Mouse (Mus musculus) G1E (cell line): Measurements from ENCODE around the gene Clybl. TPM values are rescaled to one million over a fixed set of nuclear protein-coding genes. Genes with fewer than 3 reads are reported as not detected.

Source experiments
- ATAC-seq: 2 replicates; pipeline ENCODE4 v1.8.0; 2016; ENCODE audit warnings: mild to moderate bottlenecking; ENCODE audit not compliant: insufficient number of reproducible peaks, poor library complexity, low FRiP score, severe bottlenecking; ENCODE audit errors: extremely low read depth
- DNase-seq: peaks from one replicate; pipeline ENCODE4 v3.0.0; 2012; ENCODE audit warnings: low spot score
- H3K27me3 ChIP-seq: 2 replicates; pipeline ENCODE4 v1.6.1; 2012; ENCODE audit warnings: mild to moderate bottlenecking, low read length, inconsistent platforms; ENCODE audit not compliant: insufficient read depth
- H3K36me3 ChIP-seq: replicated peaks from 2 replicates; pipeline ENCODE3; 2012; ENCODE audit warnings: mild to moderate bottlenecking, inconsistent platforms
- H3K4me1 ChIP-seq: 2 replicates; pipeline ENCODE4 v1.6.1; 2012; ENCODE audit warnings: low read depth, low read length, inconsistent platforms, mixed read lengths; ENCODE audit not compliant: insufficient read depth
- H3K4me3 ChIP-seq: 2 replicates; pipeline ENCODE4 v1.5.1; 2012; ENCODE audit warnings: low read depth, mild to moderate bottlenecking, inconsistent platforms, low read length, moderate library complexity, mixed read lengths
- H3K9me3 ChIP-seq: replicated peaks from 2 replicates; pipeline ENCODE4 v1.6.1; 2012; ENCODE audit warnings: inconsistent platforms
- CTCF ChIP-seq: IDR thresholded peaks from 2 replicates; pipeline ENCODE4 v1.5.1; 2012; ENCODE audit warnings: low read depth, low read length, inconsistent platforms, mixed read lengths
- GATA1 ChIP-seq: IDR thresholded peaks from 2 replicates; pipeline ENCODE4 v1.6.1; 2012; ENCODE audit warnings: borderline replicate concordance, low read length, inconsistent platforms, mixed read lengths
- GATA2 ChIP-seq: IDR thresholded peaks from 2 replicates; pipeline ENCODE4 v1.6.1; 2012; ENCODE audit warnings: low read depth, low read length, inconsistent platforms, borderline replicate concordance
- POLR2AphosphoS5 ChIP-seq: IDR thresholded peaks from 2 replicates; pipeline ENCODE4 v1.6.1; 2012; ENCODE audit warnings: low read depth, low read length, inconsistent platforms; ENCODE audit not compliant: insufficient replicate concordance
- TAL1 ChIP-seq: conservative IDR thresholded peaks from 2 replicates; pipeline ENCODE4 v1.6.1; 2012; ENCODE audit warnings: low read depth, low read length, inconsistent platforms, mixed read lengths
- polyA plus RNA-seq: library from polyadenylated mRNA; stranded (reverse); fragments of >175 nt; gene quantifications from 2 replicates; pipeline ENCODE4 v1.2.3, GENCODE M21; 2012
- total RNA-seq, 2 experiments: library from RNA; stranded (forward) in 1 of 2; stranded (reverse) in 1 of 2; fragments of 200-1000 nt in 1 of 2; fragments of >200 nt in 1 of 2; fragmentation: Nextera tagmentation in 1 of 2; gene quantifications; 2 replicates each; pipeline ENCODE4 v1.2.3; 2014 to 2017

Gene Clybl
- total and polyA plus RNA-seq, 3 experiments = 44.6 to 263 (median 45.1) TPM

GRCm38 (mm10) chr14:122364026-122364425 is 182.5 kb downstream of the Clybl start:
- ATAC-seq (no peak), DNase-seq (no peak)
- Histone ChIP-seq H3K36me3 (peaks cover 17% of the 10 kb centered on the region), H3K27me3 (no peaks in the 10 kb centered on the region), H3K4me3 (no peak overlapping the region), H3K9me3 (no peaks in the 10 kb centered on the region), H3K4me1 (peaks cover 3% of the 10 kb centered on the region; the same call in 1 of the 2 replicates)
- TF ChIP-seq CTCF (no peak), POLR2AphosphoS5 (no peak), GATA1 (no peak), GATA2 (no peak)

DNA sequence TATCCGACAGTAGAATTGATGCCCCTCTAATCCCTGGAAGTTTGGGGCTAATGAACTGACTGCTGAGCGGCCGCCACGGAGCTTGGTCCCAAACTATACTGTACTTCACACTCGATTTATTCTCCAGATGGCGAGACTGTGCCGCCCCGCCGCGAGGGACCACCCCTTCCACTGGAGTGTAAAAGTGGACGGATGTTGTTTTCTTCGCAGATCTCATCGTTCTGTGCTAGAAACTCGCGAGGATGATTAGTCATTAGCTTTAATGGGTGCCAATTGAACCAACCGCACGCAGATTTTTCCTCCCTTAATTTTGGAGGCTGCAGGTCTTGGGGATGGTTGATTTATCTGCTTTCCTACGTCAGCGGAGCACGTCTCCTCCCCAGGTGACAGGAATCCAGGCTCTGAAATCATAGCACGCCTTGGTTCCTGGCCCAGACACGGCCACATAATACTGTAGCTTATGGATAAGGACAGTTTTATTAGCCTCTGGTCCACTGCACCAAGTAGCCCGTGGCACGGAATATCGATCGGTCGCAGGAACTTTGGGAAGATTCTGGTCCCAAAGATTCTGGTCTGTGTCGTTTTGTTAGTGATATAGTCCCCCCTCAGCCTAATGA is 185.9 kb downstream of the Clybl start:
- DNase-seq (no peak), ATAC-seq (no peak)
- Histone ChIP-seq H3K4me3 (no peak overlapping the region), H3K9me3 (no peaks in the 10 kb centered on the region), H3K36me3 (peaks cover 17% of the 10 kb centered on the region), H3K27me3 (no peaks in the 10 kb centered on the region), H3K4me1 (peaks cover 3% of the 10 kb centered on the region; the same call in 1 of the 2 replicates)
- no peak for TF ChIP-seq GATA1
- TF ChIP-seq CTCF = no peak
- TF ChIP-seq GATA2 = no peak
- TF ChIP-seq TAL1 = no peak
- TF ChIP-seq POLR2AphosphoS5 = no peak

- TF ChIP-seq CTCF (no peak), TAL1 (no peak), GATA1 (no peak), POLR2AphosphoS5 (no peak), GATA2 (no peak)
- no peaks in the 10 kb centered on the region for H3K9me3 ChIP-seq
- no peak for ATAC-seq
- H3K4me1 ChIP-seq = peaks cover 3% of the 10 kb centered on the region; the same call in 1 of the 2 replicates
- H3K4me3 ChIP-seq = no peak overlapping the region
- peaks cover 16% of the 10 kb centered on the region for H3K36me3 ChIP-seq
- H3K27me3 ChIP-seq = no peaks in the 10 kb centered on the region
- DNase-seq = no peak
These were observed 186.4 kb downstream of the Clybl start for GRCm38 (mm10) chr14:122367882-122368418.

DNA sequence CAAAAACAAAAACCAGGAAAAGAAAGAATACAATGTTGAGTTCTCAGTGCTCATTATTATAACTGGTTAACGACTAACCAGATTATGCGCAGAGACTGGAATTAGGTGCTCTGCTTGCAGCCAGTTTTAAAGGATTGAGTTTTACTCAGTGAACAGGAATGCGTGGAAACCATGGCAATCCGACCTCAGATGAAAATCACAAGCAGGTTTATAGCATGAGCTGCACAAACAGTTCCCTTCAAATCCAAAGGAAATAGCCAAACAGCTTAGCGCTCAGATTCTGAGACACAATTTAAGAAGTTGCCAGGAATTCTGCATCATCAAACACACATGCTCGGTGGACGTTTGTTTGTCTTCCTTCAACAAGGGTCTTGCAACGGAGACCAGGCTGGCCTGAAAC is 187.0 kb downstream of the Clybl start:
- ATAC-seq (no peak), DNase-seq (no peak)
- Histone ChIP-seq H3K4me3 (no peak overlapping the region), H3K4me1 (no peaks in the 10 kb centered on the region), H3K27me3 (no peaks in the 10 kb centered on the region), H3K9me3 (no peaks in the 10 kb centered on the region), H3K36me3 (peaks cover 17% of the 10 kb centered on the region)
- no peak for TF ChIP-seq POLR2AphosphoS5
- no peak for TF ChIP-seq GATA1
- no peak for TF ChIP-seq TAL1
- no peak for TF ChIP-seq CTCF
- TF ChIP-seq GATA2 = no peak

DNA sequence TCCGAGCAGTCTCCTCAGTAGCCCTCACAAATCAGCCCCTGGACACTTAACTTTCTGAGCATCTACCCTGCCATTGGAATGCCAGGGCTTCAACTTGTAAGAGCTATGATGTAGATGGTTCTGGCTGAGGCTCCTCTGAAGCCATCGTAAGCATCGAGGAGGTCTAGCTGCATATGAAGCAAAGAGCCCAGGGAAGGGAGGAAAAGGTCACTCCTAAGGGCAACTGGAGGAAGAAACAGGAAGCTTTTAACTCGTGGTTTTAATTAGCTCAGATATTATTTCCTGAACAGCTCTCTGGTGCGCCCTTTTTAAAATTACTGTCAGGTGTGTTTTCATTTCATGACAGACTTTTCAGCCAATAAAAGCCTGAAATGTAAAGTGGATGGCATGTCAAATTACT is 190.5 kb downstream of the Clybl start:
- no peak for TF ChIP-seq POLR2AphosphoS5
- TF ChIP-seq CTCF = no peak
- no peak for TF ChIP-seq TAL1
- TF ChIP-seq GATA1 = no peak
- TF ChIP-seq GATA2 = no peak
- no peaks in the 10 kb centered on the region for H3K9me3 ChIP-seq
- DNase-seq (no peak), ATAC-seq (no peak)
- peaks cover 25% of the 10 kb centered on the region for H3K36me3 ChIP-seq
- no peaks in the 10 kb centered on the region for H3K4me1 ChIP-seq
- H3K4me3 ChIP-seq = no peak overlapping the region
- no peaks in the 10 kb centered on the region for H3K27me3 ChIP-seq

DNA sequence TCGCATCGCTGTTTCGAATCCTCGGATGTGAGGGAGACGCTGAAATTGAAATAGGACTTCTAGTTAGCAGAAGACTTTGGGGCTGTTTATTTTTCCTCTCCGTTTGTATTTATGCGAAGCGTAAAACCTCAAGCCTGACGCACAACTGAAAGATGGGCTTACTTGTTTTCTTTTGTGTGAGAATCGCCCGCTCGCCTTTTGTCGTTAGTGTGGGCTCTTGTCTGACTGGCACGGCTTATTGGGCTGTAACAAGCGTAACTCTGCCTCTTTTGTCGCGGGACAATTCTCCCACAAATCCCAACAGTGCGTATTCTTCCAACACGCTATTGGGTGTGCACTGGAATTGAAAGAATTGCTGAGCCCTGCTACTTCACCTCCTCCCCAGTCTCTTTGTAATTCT is 192.0 kb downstream of the Clybl start:
- H3K4me3 ChIP-seq = no peak overlapping the region
- ATAC-seq (no peak), DNase-seq (no peak)
- H3K36me3 ChIP-seq = peaks cover 27% of the 10 kb centered on the region
- H3K27me3 ChIP-seq = no peaks in the 10 kb centered on the region
- no peaks in the 10 kb centered on the region for H3K9me3 ChIP-seq
- no peaks in the 10 kb centered on the region for H3K4me1 ChIP-seq
- TF ChIP-seq GATA1 (no peak), POLR2AphosphoS5 (no peak), GATA2 (no peak), CTCF (no peak), TAL1 (no peak)
